Mouse (Mus musculus) spleen, adult 2 months (tissue): ENCODE results near the gene Rps6kb2. TPM values are rescaled to one million over a fixed set of nuclear protein-coding genes. Genes with fewer than 3 reads are reported as not detected.

ENCODE experiments used
- DNase-seq, 2 experiments: peaks; one replicate each; pipeline versions ENCODE4 v3.0.0 to v3.0.0-alpha.2; 2012 to 2021; ENCODE audit warnings: low spot score in 2 of 2, low read depth in 1 of 2
- H3K27ac ChIP-seq: fragments of 200-500 bp; 2 replicates; pipeline ENCODE4 v1.5.1; 2012; ENCODE audit warnings: low read length, inconsistent platforms; ENCODE audit not compliant: insufficient read depth
- H3K27me3 ChIP-seq: fragments of 200-500 bp; 2 replicates; pipeline ENCODE4 v1.6.1; 2012; ENCODE audit warnings: mild to moderate bottlenecking, moderate library complexity, low read length, inconsistent platforms; ENCODE audit not compliant: control insufficient read depth, insufficient read depth
- H3K36me3 ChIP-seq: fragments of 200-500 bp; 2 replicates; pipeline ENCODE4 v1.6.1; 2012; ENCODE audit warnings: mild to moderate bottlenecking, low read length, inconsistent platforms; ENCODE audit not compliant: control insufficient read depth, insufficient read depth
- H3K4me1 ChIP-seq: fragments of 200-500 bp; 2 replicates; pipeline ENCODE4 v1.6.1; 2011; ENCODE audit warnings: inconsistent platforms; ENCODE audit not compliant: control insufficient read depth, insufficient read depth, insufficient read length
- H3K4me3 ChIP-seq: fragments of 200-500 bp; 2 replicates; pipeline ENCODE4 v1.5.1; 2011; ENCODE audit warnings: mild to moderate bottlenecking, inconsistent platforms; ENCODE audit not compliant: insufficient read depth, insufficient read length; ENCODE audit errors: extremely low read depth
- CTCF ChIP-seq: fragments of 200-500 bp; IDR thresholded peaks from 2 replicates; pipeline ENCODE4 v1.5.1; 2011; ENCODE audit warnings: mild to moderate bottlenecking, inconsistent platforms; ENCODE audit not compliant: insufficient read depth, insufficient read length, insufficient replicate concordance; ENCODE audit errors: extremely low read depth
- POLR2A ChIP-seq: fragments of 200-500 bp; IDR thresholded peaks from 2 replicates; pipeline ENCODE4 v1.6.1; 2011; ENCODE audit warnings: low read depth, low read length, inconsistent platforms
- WGBS: fragments of 180-500 bp; shearing (Covaris S2); methylation state at CpG from one replicate; pipeline ENCODE4 v1.1.7; 2018; 5-methylcytosine and 5-hydroxymethylcytosine counted together
- polyA plus RNA-seq: library from polyadenylated mRNA; depleted of rRNA; stranded (reverse); fragments of >200 nt; gene quantifications from 2 replicates; pipeline ENCODE4 v1.2.3, GENCODE M21; 2012

Rps6kb2 gene
- polyA plus RNA-seq, 1 experiment = 40.7 TPM

- TF ChIP-seq CTCF = no peak
- TF ChIP-seq POLR2A = no peak
- Histone ChIP-seq H3K36me3 (peaks cover 42% of the 10 kb centered on the region), H3K4me3 (no peak overlapping the region), H3K27me3 (no peaks in the 10 kb centered on the region), H3K27ac (peak overlapping the region; percentile 8; the same call in 1 of the 2 replicates), H3K4me1 (peaks cover 13% of the 10 kb centered on the region; the same call in 1 of the 2 replicates)
- no peak for DNase-seq
- WGBS = 84% methylated on average over 8 of the region's 8 CpGs
Measured at GRCm38 (mm10) chr19:4194021-4194724, 31.0 kb upstream of the Rps6kb2 start.

- Histone ChIP-seq H3K36me3 (peaks cover 48% of the 10 kb centered on the region), H3K4me1 (peaks cover 21% of the 10 kb centered on the region; the same call in 1 of the 2 replicates), H3K27me3 (no peaks in the 10 kb centered on the region), H3K4me3 (peak overlapping the region; percentile 89), H3K27ac (peak overlapping the region; percentile 94)
- DNase-seq = no peak
- 50% methylated on average over 6 of the region's 6 CpGs for WGBS
- TF ChIP-seq CTCF (no peak), POLR2A (no peak)
Measured at GRCm38 (mm10) chr19:4193129-4193528, 30.0 kb upstream of the Rps6kb2 start.

GRCm38 (mm10) chr19:4192251-4192985, 29.3 kb upstream of the Rps6kb2 start:
- 1% methylated on average over 50 of the region's 52 CpGs for WGBS
- TF ChIP-seq CTCF = no peak
- no peak for TF ChIP-seq POLR2A
- Histone ChIP-seq H3K27ac (peak overlapping the region; percentile 94), H3K4me1 (peaks cover 28% of the 10 kb centered on the region; the same call in 1 of the 2 replicates), H3K36me3 (peaks cover 53% of the 10 kb centered on the region), H3K27me3 (no peaks in the 10 kb centered on the region), H3K4me3 (peak overlapping the region; percentile 89)
- no peak for DNase-seq

GRCm38 (mm10) chr19:4191528-4192250, 28.5 kb upstream of the Rps6kb2 start, which contains the start of gene Ppp1ca:
TSS of gene Ppp1ca (plus strand) at chr19:4192065.
- H3K4me1 ChIP-seq = peaks cover 34% of the 10 kb centered on the region; the same call in 1 of the 2 replicates
- peak; percentile 92 for TF ChIP-seq POLR2A
- TF ChIP-seq CTCF = peak; percentile 68; the same call in 1 of the 2 replicates
- peak within 1 kb of the TSS; percentile 89 for H3K4me3 ChIP-seq
- H3K27me3 ChIP-seq = no peaks in the 10 kb centered on the region
- DNase-seq = peak; percentile 91 to 98
- WGBS = 1% methylated on average over 39 of the region's 47 CpGs
- H3K36me3 ChIP-seq = peaks cover 54% of the 10 kb centered on the region
- H3K27ac ChIP-seq = peak within 1 kb of the TSS; percentile 94

- H3K27ac ChIP-seq = peak within 1 kb of the TSS; percentile 98
- peak within 1 kb of the TSS; percentile 89 for H3K4me3 ChIP-seq
- TF ChIP-seq POLR2A (peak; percentile 83), CTCF (no peak)
- no peaks in the 10 kb centered on the region for H3K27me3 ChIP-seq
- under 1% methylated on average over 4 of the region's 4 CpGs for WGBS
- H3K4me1 ChIP-seq = peaks cover 41% of the 10 kb centered on the region
- H3K36me3 ChIP-seq = peaks cover 51% of the 10 kb centered on the region
- peak; percentile 76 to 92 for DNase-seq
Measured at GRCm38 (mm10) chr19:4190831-4191334, 27.7 kb upstream of the Rps6kb2 start, which contains the start of gene Tbc1d10c. TSS of gene Tbc1d10c (minus strand) at chr19:4191284.

- Histone ChIP-seq H3K27me3 (no peaks in the 10 kb centered on the region), H3K4me1 (peaks cover 52% of the 10 kb centered on the region), H3K36me3 (peaks cover 42% of the 10 kb centered on the region), H3K27ac (peak overlapping the region; percentile 98), H3K4me3 (peak overlapping the region; percentile 56)
- TF ChIP-seq POLR2A (no peak), CTCF (no peak)
- 16% methylated on average over 12 of the region's 12 CpGs for WGBS
- DNase-seq = no peak
Measured at GRCm38 (mm10) chr19:4189051-4189620, 26.0 kb upstream of the Rps6kb2 start.
